Mouse (Mus musculus) limb, embryonic 14.5 days (tissue): ENCODE measurements around the gene Il3ra. TPM values are rescaled to one million over a fixed set of nuclear protein-coding genes. Genes with fewer than 3 reads are reported as not detected.

Experiments used
- ATAC-seq: fragments of 200-750 bp; cut with Nextera tagmentation; 2 replicates; pipeline ENCODE4 v1.8.0; 2017; ENCODE audit warnings: low read depth, moderate number of reproducible peaks, moderate TSS enrichment; ENCODE audit not compliant: low FRiP score
- DNase-seq: peaks from one replicate; pipeline ENCODE4 v3.0.0-alpha.2; 2015; ENCODE audit warnings: low spot score
- H3K27ac ChIP-seq: fragments of 300-500 bp; sonication (generic); replicated peaks from 2 replicates; pipeline ENCODE4 v1.5.1; 2014; ENCODE audit warnings: low read depth, mild to moderate bottlenecking, low read length, moderate library complexity, mixed read lengths
- H3K27me3 ChIP-seq: fragments of 300-500 bp; sonication (generic); 2 replicates; pipeline ENCODE4 v1.6.1; 2014; ENCODE audit warnings: low read length, mixed read lengths; ENCODE audit not compliant: control insufficient read depth, insufficient read depth
- H3K36me3 ChIP-seq: fragments of 300-500 bp; sonication (generic); 2 replicates; pipeline ENCODE4 v1.6.1; 2014; ENCODE audit warnings: mild to moderate bottlenecking, low read length, moderate library complexity, mixed read lengths; ENCODE audit not compliant: control insufficient read depth, insufficient read depth
- H3K4me1 ChIP-seq: fragments of 300-500 bp; sonication (generic); 2 replicates; pipeline ENCODE4 v1.6.1; 2014; ENCODE audit warnings: antibody characterized with exemption, low read length, mixed read lengths; ENCODE audit not compliant: control insufficient read depth, insufficient read depth
- H3K4me2 ChIP-seq: fragments of 300-500 bp; sonication (generic); replicated peaks from 2 replicates; pipeline ENCODE4 v1.6.1; 2014; ENCODE audit warnings: low read depth, mild to moderate bottlenecking, low read length, moderate library complexity; ENCODE audit not compliant: severe bottlenecking
- H3K4me3 ChIP-seq: fragments of 300-500 bp; sonication (generic); replicated peaks from 2 replicates; pipeline ENCODE4 v1.5.1; 2014; ENCODE audit warnings: low read length
- H3K9ac ChIP-seq: fragments of 300-500 bp; sonication (generic); 2 replicates; pipeline ENCODE4 v1.6.1; 2014; ENCODE audit warnings: mild to moderate bottlenecking, low read depth, low read length, moderate library complexity; ENCODE audit not compliant: severe bottlenecking
- H3K9me3 ChIP-seq: fragments of 300-500 bp; sonication (generic); 2 replicates; pipeline ENCODE4 v1.6.1; 2016; ENCODE audit warnings: low read length; ENCODE audit not compliant: control insufficient read depth
- POLR2A ChIP-seq: fragments of 200-500 bp; IDR thresholded peaks from 2 replicates; pipeline ENCODE4 v1.8.0; 2012; ENCODE audit warnings: inconsistent platforms, mild to moderate bottlenecking, moderate library complexity, borderline replicate concordance; ENCODE audit not compliant: insufficient read depth, insufficient read length; ENCODE audit errors: extremely low read depth
- WGBS: fragments of 180-500 bp; shearing (Covaris S2); extraction: QIAGEN DNeasy Blood & Tissue Kit; methylation state at CpG from one replicate; pipeline ENCODE4 v1.1.7; 2014; 5-methylcytosine and 5-hydroxymethylcytosine counted together
- polyA plus RNA-seq, 2 experiments: library from polyadenylated mRNA; depleted of rRNA in 1 of 2; stranded (reverse) in 1 of 2; unstranded in 1 of 2; fragments of >200 nt; fragmentation: Nextera tagmentation in 1 of 2; extraction: Ambion mirVana in 1 of 2; gene quantifications; 2 replicates each; pipeline versions ENCODE4 v1.2.1 to v1.2.3; 2012 to 2014

Il3ra gene
- polyA plus RNA-seq, 2 experiments: 6.0 to 35.5 TPM

DNA sequence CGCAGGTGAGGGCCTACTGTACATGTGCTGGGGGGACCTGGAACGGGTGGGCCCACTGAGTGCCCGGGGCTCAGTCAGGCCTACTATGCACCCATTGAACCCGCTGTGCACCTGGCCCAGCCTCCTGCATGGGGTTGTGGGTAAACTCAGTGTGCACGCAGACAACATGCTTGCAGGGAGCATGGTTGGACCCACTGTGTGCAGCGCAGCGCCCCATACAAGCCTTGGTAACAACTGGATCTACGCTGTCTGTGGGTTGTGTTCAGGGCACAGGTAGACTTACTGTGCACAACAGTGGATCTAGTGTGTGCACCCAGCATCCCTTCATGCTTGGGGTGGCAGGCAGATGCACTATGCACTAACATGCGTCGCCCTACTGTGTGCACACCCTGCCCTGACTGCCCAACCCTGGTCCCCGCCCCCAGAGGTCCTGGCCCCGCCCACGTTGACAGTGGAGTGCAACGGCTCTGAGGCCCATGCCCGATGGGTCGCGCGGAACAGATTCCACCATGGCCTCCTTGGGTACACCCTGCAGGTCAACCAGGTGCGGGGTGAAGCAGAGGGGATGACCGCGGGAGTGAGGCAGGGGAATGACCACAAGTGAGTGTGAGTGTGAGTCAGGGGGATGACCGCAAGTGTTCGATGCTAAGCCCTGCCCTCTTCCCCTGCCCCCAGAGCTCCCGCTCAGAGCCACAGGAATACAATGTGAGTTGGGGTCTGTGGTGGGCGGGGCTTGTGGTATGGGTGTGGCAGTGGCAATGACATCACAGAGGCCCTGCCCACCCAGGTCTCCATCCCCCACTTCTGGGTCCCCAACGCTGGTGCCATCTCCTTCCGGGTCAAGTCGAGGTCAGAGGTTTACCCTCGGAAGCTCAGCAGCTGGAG lies 4.4 kb downstream of the Il3ra start:
- WGBS: 96% methylated on average over 27 of the region's 29 CpGs
- no peak for TF ChIP-seq POLR2A
- DNase-seq (no peak), ATAC-seq (no peak)
- Histone ChIP-seq H3K4me1 (no peaks in the 10 kb centered on the region), H3K36me3 (no peaks in the 10 kb centered on the region), H3K27me3 (no peaks in the 10 kb centered on the region), H3K4me3 (no peak overlapping the region), H3K27ac (no peak overlapping the region), H3K4me2 (no peak overlapping the region), H3K9ac (no peak overlapping the region), H3K9me3 (peaks cover 73% of the 10 kb centered on the region)

DNA sequence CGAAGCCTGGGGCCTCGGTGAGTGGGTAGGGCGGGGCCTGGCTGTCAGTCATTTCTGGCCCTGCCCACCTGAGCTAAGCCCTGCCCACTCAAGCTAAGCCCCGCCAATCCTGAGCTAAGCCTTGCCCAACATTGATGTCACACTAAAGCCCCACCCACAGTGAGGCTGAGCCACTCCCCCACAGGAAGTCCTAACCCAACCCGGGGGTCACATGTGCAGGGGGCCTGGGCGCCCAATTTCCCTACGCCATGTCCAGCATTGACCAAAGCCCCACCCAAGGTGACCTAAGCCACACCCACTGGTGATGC lies 5.0 kb downstream of the Il3ra start:
- ATAC-seq: no peak

DNA sequence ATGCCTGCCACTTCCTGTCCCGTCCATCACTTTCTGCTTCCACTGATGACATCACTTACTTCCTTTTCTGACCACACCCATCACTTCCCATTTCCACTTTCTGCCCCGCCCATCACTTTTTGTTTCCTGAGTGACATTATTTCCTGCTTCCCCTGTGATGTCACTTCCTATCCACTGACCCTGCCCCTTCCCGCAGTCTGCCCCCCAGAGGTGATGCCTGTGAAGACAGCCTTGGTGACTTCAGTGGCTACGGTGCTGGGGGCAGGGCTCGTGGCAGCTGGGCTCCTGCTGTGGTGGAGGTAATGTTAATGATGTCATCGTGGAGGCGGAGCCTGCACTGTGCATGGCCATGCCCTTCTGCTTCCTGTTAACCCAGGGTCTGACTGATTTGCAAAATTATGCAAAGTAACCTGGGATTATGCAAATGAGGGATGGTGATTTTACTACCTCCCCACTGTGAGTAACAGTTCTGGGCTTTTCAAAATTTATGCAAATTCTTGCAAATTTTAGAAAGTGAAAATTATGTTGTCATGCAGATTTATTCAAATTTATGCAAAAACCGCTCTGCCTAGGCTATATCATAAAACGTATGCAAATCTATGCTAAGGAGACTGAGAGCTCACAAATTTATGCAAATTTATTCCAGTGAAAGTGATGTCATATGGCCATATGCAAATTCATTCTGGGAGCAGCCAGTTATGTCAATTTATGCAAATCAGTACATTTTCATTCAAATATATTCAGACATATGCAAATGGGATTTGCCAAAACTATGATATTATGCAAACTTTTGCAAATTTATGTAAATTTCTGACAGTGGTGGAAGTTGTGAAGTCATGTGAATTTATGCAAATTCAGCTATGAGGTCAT lies 5.9 kb downstream of the Il3ra start:
- WGBS: 95% methylated on average over 9 of the region's 9 CpGs
- H3K9ac ChIP-seq: no peak overlapping the region
- no peaks in the 10 kb centered on the region for H3K27me3 ChIP-seq
- H3K4me2 ChIP-seq: no peak overlapping the region
- no peak overlapping the region for H3K4me3 ChIP-seq
- peaks cover 68% of the 10 kb centered on the region for H3K9me3 ChIP-seq
- no peak for TF ChIP-seq POLR2A
- ATAC-seq (no peak), DNase-seq (no peak)
- no peaks in the 10 kb centered on the region for H3K4me1 ChIP-seq
- H3K36me3 ChIP-seq: no peaks in the 10 kb centered on the region
- no peak overlapping the region for H3K27ac ChIP-seq

More for the DNA sequence above, 5.0 kb downstream of the Il3ra start:
- H3K4me3 ChIP-seq: no peak overlapping the region
- TF ChIP-seq POLR2A: no peak
- H3K27ac ChIP-seq: no peak overlapping the region
- H3K9ac ChIP-seq: no peak overlapping the region
- no peaks in the 10 kb centered on the region for H3K4me1 ChIP-seq
- 96% methylated on average over 7 of the region's 7 CpGs for WGBS
- H3K27me3 ChIP-seq: no peaks in the 10 kb centered on the region
- H3K36me3 ChIP-seq: no peaks in the 10 kb centered on the region
- DNase-seq: no peak
- no peak overlapping the region for H3K4me2 ChIP-seq
- H3K9me3 ChIP-seq: peaks cover 73% of the 10 kb centered on the region

DNA sequence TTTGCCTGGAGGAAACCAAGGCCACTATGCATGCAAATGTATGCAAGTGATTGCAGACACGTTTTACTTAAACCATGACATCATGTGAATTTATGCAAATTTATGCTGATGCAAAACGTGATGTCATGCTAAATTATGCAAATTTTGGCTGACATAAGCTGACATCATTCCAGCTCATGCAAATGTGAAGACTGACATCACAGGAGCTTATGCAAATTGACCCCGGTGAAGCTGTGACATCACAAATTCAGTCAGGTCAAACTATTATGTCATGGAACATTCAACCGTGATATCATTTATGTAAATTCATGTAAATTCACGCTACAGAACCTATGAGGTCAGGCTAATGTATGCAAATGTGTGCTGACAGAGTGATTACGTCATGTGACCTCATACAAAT lies 6.5 kb downstream of the Il3ra start:
- TF ChIP-seq POLR2A: no peak
- H3K4me2 ChIP-seq: no peak overlapping the region
- H3K4me3 ChIP-seq: no peak overlapping the region
- WGBS: 82% methylated on average over 6 of the region's 6 CpGs
- H3K27me3 ChIP-seq: no peaks in the 10 kb centered on the region
- DNase-seq (peak; percentile 2), ATAC-seq (no peak)
- no peaks in the 10 kb centered on the region for H3K4me1 ChIP-seq
- no peaks in the 10 kb centered on the region for H3K36me3 ChIP-seq
- no peak overlapping the region for H3K27ac ChIP-seq
- no peak overlapping the region for H3K9ac ChIP-seq
- H3K9me3 ChIP-seq: peaks cover 62% of the 10 kb centered on the region

DNA sequence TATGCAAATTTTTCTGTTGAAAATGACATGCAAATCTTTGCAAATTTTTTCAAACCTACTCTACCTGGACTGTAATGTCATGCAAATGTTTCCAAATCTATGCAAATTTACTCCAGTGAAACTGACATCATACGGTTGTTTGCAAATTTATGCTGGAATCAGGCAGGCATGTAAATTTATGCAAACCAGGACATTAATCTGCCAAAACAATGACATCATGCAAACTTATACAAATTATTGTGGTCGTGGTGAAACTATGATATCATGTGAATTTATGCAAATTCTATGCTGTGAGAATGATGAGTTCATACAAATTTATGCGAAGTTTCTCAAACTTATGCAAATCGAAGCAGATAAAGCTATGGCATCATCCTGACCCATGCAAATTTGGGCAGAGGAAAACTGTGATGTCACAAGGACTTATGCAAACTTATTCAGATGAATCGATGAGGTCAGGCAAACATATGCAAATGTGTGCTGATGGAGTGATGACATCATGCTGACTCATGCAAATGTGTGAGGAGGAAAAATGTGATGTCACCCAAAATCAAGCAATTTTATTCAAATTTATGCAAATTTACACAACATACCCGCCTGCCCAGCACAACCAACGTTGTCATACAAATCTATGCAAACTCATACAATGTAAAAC lies 7.1 kb downstream of the Il3ra start:
- H3K4me1 ChIP-seq: no peaks in the 10 kb centered on the region
- H3K9ac ChIP-seq: no peak overlapping the region
- H3K4me3 ChIP-seq: no peak overlapping the region
- 93% methylated on average over 7 of the region's 7 CpGs for WGBS
- TF ChIP-seq POLR2A: no peak
- no peak for ATAC-seq
- DNase-seq: no peak
- H3K36me3 ChIP-seq: no peaks in the 10 kb centered on the region
- H3K9me3 ChIP-seq: peaks cover 56% of the 10 kb centered on the region
- H3K27ac ChIP-seq: no peak overlapping the region
- no peak overlapping the region for H3K4me2 ChIP-seq
- H3K27me3 ChIP-seq: no peaks in the 10 kb centered on the region
